Mouse (Mus musculus) heart, embryonic 11.5 days (tissue): ENCODE results near the gene Adam19. TPM values are rescaled to one million over a fixed set of nuclear protein-coding genes. Genes with fewer than 3 reads are reported as not detected.

Source experiments
- ATAC-seq: fragments of 200-750 bp; cut with Nextera tagmentation; replicated peaks from 2 replicates; pipeline ENCODE4 v1.8.0; 2017; ENCODE audit warnings: moderate library complexity; ENCODE audit not compliant: insufficient number of reproducible peaks, low FRiP score, low TSS enrichment
- H3K27ac ChIP-seq: fragments of 300-500 bp; sonication (generic); 2 replicates; pipeline ENCODE4 v1.5.1; 2014; ENCODE audit warnings: mild to moderate bottlenecking, low read depth, low read length
- H3K27me3 ChIP-seq: fragments of 300-500 bp; sonication (generic); 2 replicates; pipeline ENCODE4 v1.6.1; 2014; ENCODE audit warnings: mild to moderate bottlenecking, low read length, mixed read lengths; ENCODE audit not compliant: control insufficient read depth, insufficient read depth
- H3K36me3 ChIP-seq: fragments of 300-500 bp; sonication (generic); 2 replicates; pipeline ENCODE4 v1.6.1; 2014; ENCODE audit warnings: mild to moderate bottlenecking, low read length, moderate library complexity, mixed read lengths; ENCODE audit not compliant: control insufficient read depth, insufficient read depth
- H3K4me1 ChIP-seq: fragments of 300-500 bp; sonication (generic); 2 replicates; pipeline ENCODE4 v1.6.1; 2014; ENCODE audit warnings: low read length; ENCODE audit not compliant: control insufficient read depth, insufficient read depth
- H3K4me2 ChIP-seq: fragments of 300-500 bp; sonication (generic); 2 replicates; pipeline ENCODE4 v1.6.1; 2014; ENCODE audit warnings: mild to moderate bottlenecking, moderate library complexity
- H3K4me3 ChIP-seq: fragments of 300-500 bp; sonication (generic); 2 replicates; pipeline ENCODE4 v1.5.1; 2014; ENCODE audit warnings: low read depth, low read length
- H3K9ac ChIP-seq: fragments of 300-500 bp; sonication (generic); 2 replicates; pipeline ENCODE4 v1.6.1; 2014; ENCODE audit warnings: mild to moderate bottlenecking, low read depth, low read length, moderate library complexity
- H3K9me3 ChIP-seq: fragments of 300-500 bp; sonication (generic); replicated peaks from 2 replicates; pipeline ENCODE4 v1.6.1; 2016; ENCODE audit warnings: low read length; ENCODE audit not compliant: control insufficient read depth
- WGBS: fragments of 180-500 bp; shearing (Covaris S2); extraction: QIAGEN DNeasy Blood & Tissue Kit; methylation state at CpG from one replicate; pipeline ENCODE4 v1.1.7; 2014; ENCODE audit not compliant: insufficient replicate concordance; 5-methylcytosine and 5-hydroxymethylcytosine counted together
- polyA plus RNA-seq: library from polyadenylated mRNA; unstranded; fragments of >200 nt; fragmentation: Nextera tagmentation; extraction: Ambion mirVana; gene quantifications from 2 replicates; pipeline ENCODE4 v1.2.1, GENCODE M21; 2014

Gene Adam19
- polyA plus RNA-seq, 1 experiment from 2014 or later = 24.4 TPM

GRCm38 (mm10) chr11:46030026-46030425 is 25.8 kb upstream of the Adam19 start:
- H3K4me2 ChIP-seq = no peak overlapping the region
- ATAC-seq = no peak
- H3K36me3 ChIP-seq = no peaks in the 10 kb centered on the region
- peaks cover 12% of the 10 kb centered on the region for H3K4me1 ChIP-seq
- H3K9ac ChIP-seq = no peak overlapping the region
- no peak overlapping the region for H3K27ac ChIP-seq
- no peaks in the 10 kb centered on the region for H3K27me3 ChIP-seq
- 82% methylated on average over 2 of the region's 2 CpGs for WGBS
- H3K9me3 ChIP-seq = no peaks in the 10 kb centered on the region
- no peak overlapping the region for H3K4me3 ChIP-seq

- Histone ChIP-seq H3K4me3 (no peak overlapping the region), H3K9ac (no peak overlapping the region), H3K27ac (no peak overlapping the region), H3K36me3 (no peaks in the 10 kb centered on the region), H3K27me3 (no peaks in the 10 kb centered on the region), H3K4me1 (peaks cover 12% of the 10 kb centered on the region), H3K4me2 (no peak overlapping the region), H3K9me3 (no peaks in the 10 kb centered on the region; the same call in 1 of the 2 replicates)
- no peak for ATAC-seq
- 46% methylated on average over 3 of the region's 3 CpGs for WGBS
Measured at GRCm38 (mm10) chr11:46031470-46031869, 24.3 kb upstream of the Adam19 start.

- H3K4me1 ChIP-seq = peaks cover 12% of the 10 kb centered on the region
- no peak overlapping the region for H3K9ac ChIP-seq
- no peak overlapping the region for H3K27ac ChIP-seq
- H3K9me3 ChIP-seq = no peaks in the 10 kb centered on the region; the same call in 1 of the 2 replicates
- H3K4me2 ChIP-seq = no peak overlapping the region
- H3K27me3 ChIP-seq = no peaks in the 10 kb centered on the region
- H3K4me3 ChIP-seq = no peak overlapping the region
- WGBS = 78% methylated on average over 7 of the region's 7 CpGs
- no peaks in the 10 kb centered on the region for H3K36me3 ChIP-seq
- no peak for ATAC-seq
Measured at GRCm38 (mm10) chr11:46032956-46033355, 22.8 kb upstream of the Adam19 start.

- no peak for ATAC-seq
- 92% methylated on average over 10 of the region's 10 CpGs for WGBS
Measured at GRCm38 (mm10) chr11:46036374-46036773, 19.4 kb upstream of the Adam19 start.

GRCm38 (mm10) chr11:46038901-46039300 is 16.9 kb upstream of the Adam19 start:
- no peak overlapping the region for H3K4me3 ChIP-seq
- H3K4me2 ChIP-seq = no peak overlapping the region; the same call in 1 of the 2 replicates
- WGBS = 66% methylated on average over 15 of the region's 15 CpGs
- no peaks in the 10 kb centered on the region for H3K27me3 ChIP-seq
- no peaks in the 10 kb centered on the region; the same call in 1 of the 2 replicates for H3K9me3 ChIP-seq
- no peak for ATAC-seq
- H3K4me1 ChIP-seq = no peaks in the 10 kb centered on the region
- H3K9ac ChIP-seq = no peak overlapping the region
- H3K36me3 ChIP-seq = no peaks in the 10 kb centered on the region
- H3K27ac ChIP-seq = no peak overlapping the region

More at GRCm38 (mm10) chr11:46036374-46036773, 19.4 kb upstream of the Adam19 start:
- H3K27ac ChIP-seq = no peak overlapping the region
- no peak overlapping the region for H3K4me3 ChIP-seq
- H3K4me2 ChIP-seq = no peak overlapping the region
- no peaks in the 10 kb centered on the region for H3K36me3 ChIP-seq
- no peaks in the 10 kb centered on the region; the same call in 1 of the 2 replicates for H3K9me3 ChIP-seq
- H3K9ac ChIP-seq = no peak overlapping the region
- H3K4me1 ChIP-seq = no peaks in the 10 kb centered on the region
- H3K27me3 ChIP-seq = no peaks in the 10 kb centered on the region

GRCm38 (mm10) chr11:46039335-46039734 is 16.5 kb upstream of the Adam19 start:
- no peak overlapping the region; the same call in 1 of the 2 replicates for H3K27ac ChIP-seq
- H3K4me2 ChIP-seq = no peak overlapping the region; the same call in 1 of the 2 replicates
- 60% methylated on average over 11 of the region's 11 CpGs for WGBS

GRCm38 (mm10) chr11:46040841-46041556 is 14.8 kb upstream of the Adam19 start:
- no peaks in the 10 kb centered on the region for H3K27me3 ChIP-seq
- WGBS = 75% methylated on average over 9 of the region's 9 CpGs
- no peak overlapping the region for H3K4me2 ChIP-seq
- no peaks in the 10 kb centered on the region for H3K9me3 ChIP-seq
- H3K27ac ChIP-seq = no peak overlapping the region
- H3K4me3 ChIP-seq = no peak overlapping the region
- H3K9ac ChIP-seq = no peak overlapping the region
- no peak for ATAC-seq
- no peaks in the 10 kb centered on the region for H3K4me1 ChIP-seq
- no peaks in the 10 kb centered on the region for H3K36me3 ChIP-seq

More at GRCm38 (mm10) chr11:46039335-46039734, 16.5 kb upstream of the Adam19 start:
- Histone ChIP-seq H3K4me1 (no peaks in the 10 kb centered on the region), H3K4me3 (no peak overlapping the region), H3K9me3 (no peaks in the 10 kb centered on the region; the same call in 1 of the 2 replicates), H3K36me3 (no peaks in the 10 kb centered on the region), H3K27me3 (no peaks in the 10 kb centered on the region), H3K9ac (no peak overlapping the region)
- no peak for ATAC-seq

- Histone ChIP-seq H3K27me3 (no peaks in the 10 kb centered on the region), H3K4me1 (no peaks in the 10 kb centered on the region), H3K36me3 (no peaks in the 10 kb centered on the region), H3K4me3 (no peak overlapping the region), H3K9ac (no peak overlapping the region), H3K4me2 (no peak overlapping the region), H3K27ac (no peak overlapping the region), H3K9me3 (no peaks in the 10 kb centered on the region)
- ATAC-seq = no peak; the same call in 1 of the 2 replicates
- WGBS = 66% methylated on average over 12 of the region's 12 CpGs
Measured at GRCm38 (mm10) chr11:46041607-46042267, 14.1 kb upstream of the Adam19 start.
